Mouse (Mus musculus) lung, postnatal 10 days (tissue): Measurements from ENCODE around the gene Cplx3.

ENCODE experiments used
- DNase-seq: peaks from one replicate; pipeline ENCODE4 v3.0.0; 2021

Cplx3 gene

DNA sequence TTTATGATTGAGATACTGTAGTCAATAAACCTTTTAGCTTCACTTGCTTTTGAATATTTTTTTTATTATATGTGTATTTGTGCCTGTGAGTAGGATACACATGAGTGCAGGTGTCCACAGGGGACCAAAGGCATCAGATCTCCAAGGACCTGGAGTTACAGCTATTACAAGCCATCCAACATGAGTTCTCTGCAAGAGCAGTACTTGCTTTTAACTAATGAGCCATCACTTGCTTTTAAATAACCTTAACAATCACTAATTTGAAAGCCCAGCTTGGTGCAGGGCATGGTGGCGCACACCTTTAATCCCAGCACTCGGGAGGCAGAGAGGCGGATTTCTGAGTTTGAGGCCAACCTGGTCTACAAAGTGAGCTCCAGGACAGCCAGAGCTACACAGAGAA is 51.3 kb downstream of the Cplx3 start:
- no peak for DNase-seq

DNA sequence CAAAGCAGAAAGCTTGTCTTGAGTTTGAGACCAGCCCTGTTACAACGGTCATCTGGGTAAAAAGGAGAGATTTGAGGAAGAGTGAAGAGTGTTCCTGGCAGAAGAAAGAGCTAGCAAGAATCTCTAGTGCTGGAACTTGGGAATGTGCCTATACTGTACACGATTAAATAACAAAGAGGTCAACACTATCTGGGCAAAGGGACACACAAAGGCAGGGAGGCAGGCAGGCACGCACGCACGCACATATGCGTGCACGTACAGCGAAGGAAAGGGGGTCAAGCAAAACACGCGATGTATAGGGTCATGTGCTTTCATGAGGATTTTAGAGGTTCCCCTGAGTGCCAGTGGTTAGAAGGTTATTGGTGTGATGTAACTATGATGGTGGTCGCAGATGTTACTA is 53.0 kb downstream of the Cplx3 start:
- no peak for DNase-seq

DNA sequence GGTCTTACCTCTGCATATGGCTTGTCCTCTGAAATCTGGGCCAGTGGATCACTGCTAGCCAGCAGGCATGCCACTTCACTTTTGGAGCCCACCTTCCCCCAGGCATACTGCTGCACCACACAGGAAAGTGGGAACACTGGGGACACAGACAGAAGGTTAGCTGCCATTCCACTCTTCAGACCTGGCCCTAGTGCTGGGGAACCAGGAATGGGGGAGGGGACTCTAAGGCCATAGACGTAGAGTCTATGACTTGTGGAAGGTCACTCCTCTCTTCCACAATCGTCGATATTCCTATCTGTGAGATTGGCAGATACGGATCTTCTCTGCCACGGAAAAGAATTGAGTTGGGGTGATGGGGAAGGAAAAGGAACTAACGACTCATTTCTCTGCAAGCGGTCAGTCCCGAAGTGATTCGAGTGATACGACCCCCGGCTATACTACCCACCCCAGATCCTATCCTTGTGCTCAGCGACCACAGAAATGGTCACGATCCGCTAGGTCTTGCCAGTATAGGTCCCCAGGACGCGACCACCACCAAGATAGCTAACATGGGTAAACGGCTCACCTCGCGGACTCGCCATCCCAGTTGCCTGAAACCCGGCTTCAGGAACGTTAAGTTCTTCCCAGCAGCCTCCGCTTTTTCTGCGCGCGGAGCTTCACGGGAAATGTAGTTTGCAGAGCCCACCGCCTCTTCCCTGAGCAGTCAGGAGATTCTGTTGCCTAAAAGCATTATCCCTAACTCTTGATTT is 53.8 kb downstream of the Cplx3 start, which contains the start of gene Mpi:
Gene Mpi, minus strand, starts transcription at position 625 of the 749 bp plus-strand sequence.
- DNase-seq, result peak; percentile 76

DNA sequence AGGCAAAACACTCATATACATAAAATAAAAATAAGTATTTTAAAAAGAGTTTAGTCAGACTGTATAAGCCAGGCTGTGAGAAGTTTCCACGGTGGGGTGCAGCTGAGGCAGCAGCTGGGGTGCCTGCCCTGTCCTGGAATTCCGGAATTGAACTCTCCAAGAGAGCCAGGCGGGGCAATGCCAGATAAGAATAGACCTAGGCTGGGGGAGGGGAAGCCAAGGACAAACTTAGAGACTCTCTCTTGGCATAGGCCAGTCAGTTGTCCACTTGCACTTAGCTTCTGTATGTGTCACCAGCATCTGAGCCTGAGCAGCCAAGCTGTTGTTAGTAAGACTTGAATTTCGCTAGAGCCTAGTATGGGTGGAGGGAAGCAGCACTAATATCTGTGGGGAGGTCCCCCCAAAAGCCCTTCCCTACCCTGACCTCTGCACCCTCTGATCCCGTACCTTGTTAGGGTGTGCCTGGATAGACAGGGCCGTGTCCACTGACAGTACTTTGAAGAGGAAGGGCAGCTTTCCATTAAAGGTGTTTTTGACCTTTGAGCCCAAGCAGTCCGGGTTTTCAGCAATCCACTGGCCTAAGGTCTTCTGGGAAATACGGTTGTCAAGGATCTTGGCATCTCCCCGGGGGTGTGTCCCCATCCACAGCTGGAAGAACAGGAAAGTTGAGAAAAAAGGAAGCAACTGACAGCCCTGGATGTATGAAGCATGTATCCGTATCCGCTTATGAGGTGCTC is 55.8 kb downstream of the Cplx3 start:
- DNase-seq, result peak; percentile 41
